Mouse (Mus musculus) inflammation-experienced regulatory T-cells, adult 6 months (primary cell): ENCODE data around the gene Olfr993. TPM values are rescaled to one million over a fixed set of nuclear protein-coding genes. Genes with fewer than 3 reads are reported as not detected.

Experiments
- ATAC-seq: one replicate; pipeline ENCODE4 v1.8.0; 2017
- polyA plus RNA-seq, 3 experiments: library from polyadenylated mRNA; unstranded; fragments of 100-300 nt; shearing (Covaris generic); gene quantifications; one replicate each; pipeline ENCODE4 v1.2.1; 2017

Gene Olfr993
- not detected for polyA plus RNA-seq

- no peak for ATAC-seq
Observed at GRCm38 (mm10) chr2:85414777-85415176, at the start of gene Olfr993. Olfr993 (minus strand) TSS chr2:85414877.

- ATAC-seq: no peak
Observed at GRCm38 (mm10) chr2:85443539-85443938, 28.9 kb upstream of the Olfr993 start, which contains the start of gene Olfr995. Olfr995 (minus strand) TSS chr2:85443639.

- ATAC-seq: no peak
Observed at GRCm38 (mm10) chr2:85442546-85442945, 27.9 kb upstream of the Olfr993 start.

- ATAC-seq: no peak
Observed at GRCm38 (mm10) chr2:85436351-85436750, 21.7 kb upstream of the Olfr993 start, which contains the start of gene Olfr994. Olfr994 (minus strand) TSS chr2:85436451.

GRCm38 (mm10) chr2:85425893-85426292 lies 11.2 kb upstream of the Olfr993 start:
- no peak for ATAC-seq

- no peak for ATAC-seq
Observed at GRCm38 (mm10) chr2:85409369-85409768, 5.3 kb downstream of the Olfr993 start, which contains the start of gene Olfr992. Olfr992 (minus strand) TSS chr2:85409469.

Other genes starting within 250 kb of the Olfr993 start
- gene Lrrc55, start 217.7 kb downstream of the Olfr993 start, polyA plus RNA-seq: not detected
- gene Olfr987, start 75.6 kb downstream of the Olfr993 start, polyA plus RNA-seq: not detected
- not detected for gene Olfr988, start 51.6 kb downstream of the Olfr993 start, polyA plus RNA-seq
- not detected for gene Olfr992, start 5.4 kb downstream of the Olfr993 start, polyA plus RNA-seq
- gene Olfr994, start 21.6 kb upstream of the Olfr993 start, polyA plus RNA-seq: not detected
- gene Olfr995, start 28.8 kb upstream of the Olfr993 start, polyA plus RNA-seq: not detected
- not detected for gene 4833423E24Rik, start 104.1 kb upstream of the Olfr993 start, polyA plus RNA-seq
- not detected for gene Olfr996, start 164.3 kb upstream of the Olfr993 start, polyA plus RNA-seq
- not detected for gene Olfr998, start 174.1 kb upstream of the Olfr993 start, polyA plus RNA-seq
- gene Olfr1000, start 197.0 kb upstream of the Olfr993 start, polyA plus RNA-seq: not detected
- not detected for gene Olfr1002, start 235.8 kb upstream of the Olfr993 start, polyA plus RNA-seq
- not detected for gene Olfr154, start 249.6 kb upstream of the Olfr993 start, polyA plus RNA-seq